Mouse (Mus musculus): ENCODE data around the gene Fcgr1. TPM values are rescaled to one million over a fixed set of nuclear protein-coding genes. Genes with fewer than 3 reads are reported as not detected.
"Not testable (repeated sequence)": the region's sequence is repeated elsewhere in the genome, so short reads cannot be mapped to it uniquely, and the experiment has no call there.

Gene Fcgr1
- polyA plus RNA-seq, 1 experiment, result not detected

DNA sequence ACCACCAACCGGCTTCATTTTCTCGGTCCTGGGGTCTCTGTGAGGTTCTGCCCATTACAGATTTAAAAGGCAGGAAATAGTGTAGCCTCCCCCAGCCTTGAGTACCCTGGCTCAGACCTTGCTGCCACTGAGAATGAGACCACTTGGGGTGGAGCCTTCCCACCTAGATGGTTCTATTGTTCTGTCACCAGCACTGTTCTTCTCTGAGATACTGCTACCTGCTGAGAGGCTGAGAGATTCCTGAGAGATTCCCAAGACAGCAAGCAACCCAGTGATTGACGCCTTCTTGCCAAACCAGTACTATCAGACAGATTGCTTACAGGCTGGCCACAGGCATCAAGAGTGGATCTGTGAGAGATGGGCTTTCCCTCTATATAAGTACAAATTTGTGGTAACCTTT lies 4.6 kb downstream of the Fcgr1 start:
- no peak overlapping the region for H3K27ac ChIP-seq (ENCODE audit: insufficient read depth, low read length)
- no peaks in the 10 kb centered on the region for H3K36me3 ChIP-seq (ENCODE audit: control insufficient read depth, insufficient read depth, low read length, poor library complexity, severe bottlenecking)
- no peak for TF ChIP-seq POLR2A (IDR thresholded peaks at IDR 0.05; ENCODE audit: insufficient read depth, low read length)
- no peak for TF ChIP-seq EP300 (IDR thresholded peaks at IDR 0.05; ENCODE audit: insufficient read depth, low read depth, low read length)
- TF ChIP-seq CTCF (IDR thresholded peaks at IDR 0.05; ENCODE audit: low read depth, low read length), result no peak
- H3K9ac ChIP-seq (ENCODE audit: low read depth, poor library complexity, severe bottlenecking), result no peak overlapping the region
- H3K4me1 ChIP-seq (ENCODE audit: control insufficient read depth, insufficient read depth, low read length), result no peaks in the 10 kb centered on the region
- H3K9me3 ChIP-seq (replicated peaks; ENCODE audit: control insufficient read depth, insufficient read depth, low read length, poor library complexity, severe bottlenecking), result no peaks in the 10 kb centered on the region
- no peak overlapping the region for H3K4me3 ChIP-seq (ENCODE audit: low read depth, low read length)
- no peaks in the 10 kb centered on the region for H3K27me3 ChIP-seq (ENCODE audit: control insufficient read depth, insufficient read depth, low read length, poor library complexity, severe bottlenecking)

GRCm38 (mm10) chr3:96287334-96287733 lies 6.4 kb downstream of the Fcgr1 start:
- not testable (repeated sequence) for H3K27ac ChIP-seq (ENCODE audit: insufficient read depth, low read length); H3K9ac ChIP-seq (ENCODE audit: low read depth, poor library complexity, severe bottlenecking); H3K4me1 ChIP-seq (ENCODE audit: control insufficient read depth, insufficient read depth, low read length); H3K4me3 ChIP-seq (ENCODE audit: low read depth, low read length); H3K9me3 ChIP-seq (replicated peaks; ENCODE audit: control insufficient read depth, insufficient read depth, low read length, poor library complexity, severe bottlenecking); H3K36me3 ChIP-seq (ENCODE audit: control insufficient read depth, insufficient read depth, low read length, poor library complexity, severe bottlenecking); H3K27me3 ChIP-seq (ENCODE audit: control insufficient read depth, insufficient read depth, low read length, poor library complexity, severe bottlenecking)
- TF ChIP-seq CTCF (IDR thresholded peaks at IDR 0.05; ENCODE audit: low read depth, low read length), result peak; percentile 81

GRCm38 (mm10) chr3:96284457-96284856 lies 9.3 kb downstream of the Fcgr1 start:
- H3K9ac ChIP-seq (ENCODE audit: low read depth, poor library complexity, severe bottlenecking), result peak overlapping the region; percentile 20; the same call in 1 of the 2 replicates
- H3K4me3 ChIP-seq (ENCODE audit: low read depth, low read length), result no peak overlapping the region
- no peaks in the 10 kb centered on the region for H3K27me3 ChIP-seq (ENCODE audit: control insufficient read depth, insufficient read depth, low read length, poor library complexity, severe bottlenecking)
- TF ChIP-seq POLR2A (IDR thresholded peaks at IDR 0.05; ENCODE audit: insufficient read depth, low read length) (no peak), EP300 (IDR thresholded peaks at IDR 0.05; ENCODE audit: insufficient read depth, low read depth, low read length) (no peak), CTCF (IDR thresholded peaks at IDR 0.05; ENCODE audit: low read depth, low read length) (no peak)
- peaks cover 3% of the 10 kb centered on the region for H3K4me1 ChIP-seq (ENCODE audit: control insufficient read depth, insufficient read depth, low read length)
- no peaks in the 10 kb centered on the region for H3K9me3 ChIP-seq (replicated peaks; ENCODE audit: control insufficient read depth, insufficient read depth, low read length, poor library complexity, severe bottlenecking)
- H3K36me3 ChIP-seq (ENCODE audit: control insufficient read depth, insufficient read depth, low read length, poor library complexity, severe bottlenecking), result no peaks in the 10 kb centered on the region
- H3K27ac ChIP-seq (ENCODE audit: insufficient read depth, low read length), result no peak overlapping the region

GRCm38 (mm10) chr3:96280660-96281059 lies 13.1 kb downstream of the Fcgr1 start:
- H3K4me3 ChIP-seq (ENCODE audit: low read depth, low read length), result no peak overlapping the region
- no peak overlapping the region for H3K27ac ChIP-seq (ENCODE audit: insufficient read depth, low read length)
- peaks cover 3% of the 10 kb centered on the region for H3K4me1 ChIP-seq (ENCODE audit: control insufficient read depth, insufficient read depth, low read length)
- no peak overlapping the region for H3K9ac ChIP-seq (ENCODE audit: low read depth, poor library complexity, severe bottlenecking)
- H3K9me3 ChIP-seq (replicated peaks; ENCODE audit: control insufficient read depth, insufficient read depth, low read length, poor library complexity, severe bottlenecking), result no peaks in the 10 kb centered on the region
- TF ChIP-seq CTCF (IDR thresholded peaks at IDR 0.05; ENCODE audit: low read depth, low read length), result peak; percentile 66
- TF ChIP-seq POLR2A (IDR thresholded peaks at IDR 0.05; ENCODE audit: insufficient read depth, low read length), result no peak
- H3K36me3 ChIP-seq (ENCODE audit: control insufficient read depth, insufficient read depth, low read length, poor library complexity, severe bottlenecking), result no peaks in the 10 kb centered on the region
- H3K27me3 ChIP-seq (ENCODE audit: control insufficient read depth, insufficient read depth, low read length, poor library complexity, severe bottlenecking), result no peaks in the 10 kb centered on the region

- TF ChIP-seq POLR2A (IDR thresholded peaks at IDR 0.05; ENCODE audit: insufficient read depth, low read length), result peak; percentile 70
- no peak for TF ChIP-seq EP300 (IDR thresholded peaks at IDR 0.05; ENCODE audit: insufficient read depth, low read depth, low read length)
- TF ChIP-seq CTCF (IDR thresholded peaks at IDR 0.05; ENCODE audit: low read depth, low read length), result peak; percentile 84
- peak overlapping the region; percentile 83 for H3K4me3 ChIP-seq (ENCODE audit: low read depth, low read length)
- no peaks in the 10 kb centered on the region for H3K27me3 ChIP-seq (ENCODE audit: control insufficient read depth, insufficient read depth, low read length, poor library complexity, severe bottlenecking)
- H3K36me3 ChIP-seq (ENCODE audit: control insufficient read depth, insufficient read depth, low read length, poor library complexity, severe bottlenecking), result no peaks in the 10 kb centered on the region
- peak overlapping the region; percentile 68 for H3K9ac ChIP-seq (ENCODE audit: low read depth, poor library complexity, severe bottlenecking)
- peak overlapping the region; percentile 67 for H3K27ac ChIP-seq (ENCODE audit: insufficient read depth, low read length)
- no peaks in the 10 kb centered on the region for H3K4me1 ChIP-seq (ENCODE audit: control insufficient read depth, insufficient read depth, low read length)
- H3K9me3 ChIP-seq (replicated peaks; ENCODE audit: control insufficient read depth, insufficient read depth, low read length, poor library complexity, severe bottlenecking), result no peaks in the 10 kb centered on the region
Measured at GRCm38 (mm10) chr3:96277800-96278624, 15.8 kb downstream of the Fcgr1 start.

- H3K27ac ChIP-seq (ENCODE audit: insufficient read depth, low read length), result no peak overlapping the region
- H3K9ac ChIP-seq (ENCODE audit: low read depth, poor library complexity, severe bottlenecking), result peak overlapping the region; percentile 68
- H3K4me1 ChIP-seq (ENCODE audit: control insufficient read depth, insufficient read depth, low read length), result no peaks in the 10 kb centered on the region
- H3K27me3 ChIP-seq (ENCODE audit: control insufficient read depth, insufficient read depth, low read length, poor library complexity, severe bottlenecking), result no peaks in the 10 kb centered on the region
- H3K4me3 ChIP-seq (ENCODE audit: low read depth, low read length), result peak overlapping the region; percentile 76
- H3K36me3 ChIP-seq (ENCODE audit: control insufficient read depth, insufficient read depth, low read length, poor library complexity, severe bottlenecking), result no peaks in the 10 kb centered on the region
- no peak for TF ChIP-seq EP300 (IDR thresholded peaks at IDR 0.05; ENCODE audit: insufficient read depth, low read depth, low read length)
- peak; percentile 62 for TF ChIP-seq CTCF (IDR thresholded peaks at IDR 0.05; ENCODE audit: low read depth, low read length)
- no peaks in the 10 kb centered on the region for H3K9me3 ChIP-seq (replicated peaks; ENCODE audit: control insufficient read depth, insufficient read depth, low read length, poor library complexity, severe bottlenecking)
Measured at GRCm38 (mm10) chr3:96277428-96277799, 16.4 kb downstream of the Fcgr1 start.
